Mouse (Mus musculus): ENCODE results near the gene Cux2. TPM values are rescaled to one million over a fixed set of nuclear protein-coding genes. Genes with fewer than 3 reads are reported as not detected.

Gene Cux2
- total and polyA plus RNA-seq, 3 experiments, result 1.4 to 3.5 TPM; not detected in 1

GRCm38 (mm10) chr5:121893581-121893980 is 156.3 kb downstream of the Cux2 start:
- H3K36me3 ChIP-seq (ENCODE audit: control insufficient read depth in 1 of 2, insufficient read depth in 2 of 2, low read length in 2 of 2), result no peaks in the 10 kb centered on the region
- no peak overlapping the region for H3K27ac ChIP-seq (ENCODE audit: control insufficient read depth, low read depth, low read length)
- H3K4me1 ChIP-seq (ENCODE audit: control insufficient read depth in 1 of 2, insufficient read depth in 2 of 2, low read length in 2 of 2), result no peaks in the 10 kb centered on the region
- H3K9ac ChIP-seq (ENCODE audit: control insufficient read depth, low read depth, low read length, poor library complexity, severe bottlenecking), result no peak overlapping the region
- peak; percentile 18 for DNase-seq (ENCODE audit: low read depth, low spot score)
- TF ChIP-seq TCF12 (IDR thresholded peaks at IDR 0.05; ENCODE audit: low read depth, low read length), result no peak
- TF ChIP-seq SIN3A (IDR thresholded peaks at IDR 0.05; ENCODE audit: low read length), result no peak
- no peak for TF ChIP-seq KAT2A (conservative IDR thresholded peaks at IDR 0.05; ENCODE audit: low read depth, low read length)
- TF ChIP-seq CTCF (IDR thresholded peaks at IDR 0.05 in 2 of 3, conservative IDR thresholded peaks at IDR 0.05 in 1 of 3; ENCODE audit: control insufficient read depth in 1 of 3, insufficient read depth in 1 of 3, low read depth in 2 of 3, low read length in 3 of 3, poor library complexity in 1 of 3, severe bottlenecking in 1 of 3), result peak in 2 of 3 experiments; percentile 25 to 64; a peak in 4 of 6 replicates
- peak; percentile 38 for TF ChIP-seq RAD21 (IDR thresholded peaks at IDR 0.05; ENCODE audit: low read depth, low read length)
- TF ChIP-seq EP300 (IDR thresholded peaks at IDR 0.05; ENCODE audit: low read depth in 1 of 2, low read length in 2 of 2), result no peak
- peak; percentile 61 for TF ChIP-seq SMC3 (IDR thresholded peaks at IDR 0.05; ENCODE audit: low read depth, low read length)
- no peak for TF ChIP-seq ZKSCAN1 (IDR thresholded peaks at IDR 0.05; ENCODE audit: low read depth, low read length)
- no peak for TF ChIP-seq ZNF384 (IDR thresholded peaks at IDR 0.05; ENCODE audit: low read depth, low read length)
- no peak for TF ChIP-seq HCFC1 (IDR thresholded peaks at IDR 0.05; ENCODE audit: low read depth, low read length)
- no peak for TF ChIP-seq USF2 (IDR thresholded peaks at IDR 0.05; ENCODE audit: borderline replicate concordance in 1 of 2, insufficient read depth in 1 of 2, low read depth in 1 of 2, low read length in 2 of 2)
- TF ChIP-seq MXI1 (IDR thresholded peaks at IDR 0.05; ENCODE audit: low read depth, low read length), result no peak
- no peak overlapping the region for H3K4me3 ChIP-seq (ENCODE audit: control insufficient read depth in 1 of 2, insufficient read depth in 1 of 2, low read depth in 2 of 2, low read length in 2 of 2)
- H3K79me2 ChIP-seq (ENCODE audit: control insufficient read depth, insufficient read depth, low read length, poor library complexity), result no peaks in the 10 kb centered on the region
- no peaks in the 10 kb centered on the region for H3K9me3 ChIP-seq (replicated peaks; ENCODE audit: insufficient read depth, low read length)
- H3K27me3 ChIP-seq (ENCODE audit: control insufficient read depth in 1 of 2, insufficient read depth in 2 of 2, low read length in 2 of 2), result no peaks in the 10 kb centered on the region

DNA sequence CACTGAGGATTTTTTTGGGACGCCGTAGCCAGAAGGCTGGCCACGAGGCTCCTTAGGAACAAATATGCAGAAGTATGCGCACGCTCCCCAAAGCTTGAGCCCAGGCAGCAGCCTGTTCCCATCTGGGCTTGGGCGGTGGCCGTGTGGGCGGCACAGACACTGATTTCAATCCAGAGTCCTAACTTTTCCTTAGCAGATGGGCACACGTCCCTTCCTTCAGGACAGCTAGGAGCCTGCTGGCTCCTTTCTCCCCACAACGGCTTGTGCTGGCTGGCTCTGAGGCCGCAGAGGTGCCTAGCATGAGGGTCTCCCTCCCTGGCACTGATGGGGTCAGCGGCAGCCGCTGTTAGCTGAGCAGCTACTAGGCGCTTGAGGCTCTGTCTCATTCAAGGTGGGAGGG is 157.6 kb downstream of the Cux2 start:
- no peaks in the 10 kb centered on the region for H3K9me3 ChIP-seq (replicated peaks; ENCODE audit: insufficient read depth, low read length)
- no peaks in the 10 kb centered on the region for H3K4me1 ChIP-seq (ENCODE audit: control insufficient read depth in 1 of 2, insufficient read depth in 2 of 2, low read length in 2 of 2)
- H3K27ac ChIP-seq (ENCODE audit: control insufficient read depth, low read depth, low read length), result no peak overlapping the region
- no peak for DNase-seq (ENCODE audit: low read depth, low spot score)
- H3K36me3 ChIP-seq (ENCODE audit: control insufficient read depth in 1 of 2, insufficient read depth in 2 of 2, low read length in 2 of 2), result no peaks in the 10 kb centered on the region
- no peaks in the 10 kb centered on the region for H3K79me2 ChIP-seq (ENCODE audit: control insufficient read depth, insufficient read depth, low read length, poor library complexity)
- H3K9ac ChIP-seq (ENCODE audit: control insufficient read depth, low read depth, low read length, poor library complexity, severe bottlenecking), result no peak overlapping the region
- H3K4me3 ChIP-seq (ENCODE audit: control insufficient read depth in 1 of 2, insufficient read depth in 1 of 2, low read depth in 2 of 2, low read length in 2 of 2), result no peak overlapping the region
- no peaks in the 10 kb centered on the region for H3K27me3 ChIP-seq (ENCODE audit: control insufficient read depth in 1 of 2, insufficient read depth in 2 of 2, low read length in 2 of 2)
- no peak for TF ChIP-seq SMC3 (IDR thresholded peaks at IDR 0.05; ENCODE audit: low read depth, low read length)
- TF ChIP-seq TBP (IDR thresholded peaks at IDR 0.05; ENCODE audit: low read depth, low read length), result no peak
- no peak for TF ChIP-seq ETS1 (IDR thresholded peaks at IDR 0.05; ENCODE audit: low read depth, low read length)
- TF ChIP-seq KAT2A (conservative IDR thresholded peaks at IDR 0.05; ENCODE audit: low read depth, low read length), result no peak
- no peak for TF ChIP-seq TCF12 (IDR thresholded peaks at IDR 0.05; ENCODE audit: low read depth, low read length)
- TF ChIP-seq MEF2A (IDR thresholded peaks at IDR 0.05; ENCODE audit: extremely low read depth, insufficient replicate concordance, low read depth, low read length, poor library complexity, severe bottlenecking), result no peak
- no peak for TF ChIP-seq ZC3H11A (IDR thresholded peaks at IDR 0.05; ENCODE audit: low read depth, low read length)
- no peak for TF ChIP-seq MAZ (IDR thresholded peaks at IDR 0.05; ENCODE audit: low read depth, low read length)
- TF ChIP-seq CHD2 (IDR thresholded peaks at IDR 0.05; ENCODE audit: low read length), result no peak
- TF ChIP-seq ELF1 (IDR thresholded peaks at IDR 0.05; ENCODE audit: low read depth, low read length), result no peak
- TF ChIP-seq GATA1 (IDR thresholded peaks at IDR 0.05; ENCODE audit: low read depth, low read length), result no peak
- no peak for TF ChIP-seq UBTF (IDR thresholded peaks at IDR 0.05; ENCODE audit: borderline replicate concordance, insufficient read depth, low read depth, low read length)
- TF ChIP-seq POLR2A (IDR thresholded peaks at IDR 0.05; ENCODE audit: control insufficient read depth in 1 of 2, insufficient read depth in 1 of 2, low read depth in 1 of 2, low read length in 2 of 2, poor library complexity in 1 of 2), result no peak
- no peak for TF ChIP-seq JUND (IDR thresholded peaks at IDR 0.05; ENCODE audit: low read depth, low read length)
- TF ChIP-seq MXI1 (IDR thresholded peaks at IDR 0.05; ENCODE audit: low read depth, low read length), result no peak
- no peak for TF ChIP-seq CHD1 (IDR thresholded peaks at IDR 0.05; ENCODE audit: low read depth, low read length)
- no peak for TF ChIP-seq ZKSCAN1 (IDR thresholded peaks at IDR 0.05; ENCODE audit: low read depth, low read length)
